Mouse (Mus musculus) C2C12 (cell line): ENCODE measurements around the gene Ankfn1. TPM values are rescaled to one million over a fixed set of nuclear protein-coding genes. Genes with fewer than 3 reads are reported as not detected.

Source experiments
- H3K27me3 ChIP-seq: one replicate; pipeline ENCODE4 v1.6.1; 2011; ENCODE audit not compliant: control insufficient read depth, insufficient read depth, insufficient read length
- H3K36me3 ChIP-seq: one replicate; pipeline ENCODE4 v1.6.1; 2011; ENCODE audit not compliant: control insufficient read depth, insufficient read depth
- H3K4me3 ChIP-seq: one replicate; pipeline ENCODE4 v1.5.1; 2011; ENCODE audit warnings: mild to moderate bottlenecking, control low read depth; ENCODE audit not compliant: poor library complexity, insufficient read depth, severe bottlenecking
- H3K79me2 ChIP-seq: one replicate; pipeline ENCODE4 v1.6.1; 2011; ENCODE audit not compliant: control insufficient read depth, insufficient read depth
- H3K79me3 ChIP-seq: one replicate; pipeline ENCODE4 v1.6.1; 2011; ENCODE audit warnings: low read depth, control low read depth
- H3ac ChIP-seq: one replicate; pipeline ENCODE3; 2011; ENCODE audit warnings: low read depth; ENCODE audit not compliant: control insufficient read depth, insufficient read length
- CEBPB ChIP-seq: IDR thresholded peaks from one replicate; pipeline ENCODE4 v1.6.1; 2011; ENCODE audit warnings: low read depth, mild to moderate bottlenecking, control low read depth, moderate library complexity
- CTCF ChIP-seq: IDR thresholded peaks from one replicate; pipeline ENCODE4 v1.5.1; 2011; ENCODE audit not compliant: control insufficient read depth, insufficient read depth, insufficient read length
- FOSL1 ChIP-seq: IDR thresholded peaks from one replicate; pipeline ENCODE4 v1.8.0; 2011; ENCODE audit warnings: mild to moderate bottlenecking, low read length; ENCODE audit not compliant: poor library complexity, insufficient read depth, severe bottlenecking
- MAX ChIP-seq: IDR thresholded peaks from one replicate; pipeline ENCODE4 v1.6.1; 2011; ENCODE audit warnings: mild to moderate bottlenecking, control low read depth
- MYOD1 ChIP-seq: IDR thresholded peaks from one replicate; pipeline ENCODE4 v1.6.1; 2011; ENCODE audit warnings: low read depth; ENCODE audit not compliant: control insufficient read depth, insufficient read length
- MYOG ChIP-seq: IDR thresholded peaks from one replicate; pipeline ENCODE4 v1.6.1; 2011; ENCODE audit not compliant: control insufficient read depth, insufficient read length; ENCODE audit errors: extremely low read depth
- USF1 ChIP-seq: IDR thresholded peaks from one replicate; pipeline ENCODE4 v1.6.1; 2011; ENCODE audit warnings: low read depth, mild to moderate bottlenecking, control low read depth, moderate library complexity
- polyA plus RNA-seq: library from polyadenylated mRNA; unstranded; fragments of >200 nt; fragmentation: generic; extraction: Trizol; gene quantifications from one replicate; pipeline ENCODE4 v1.2.1, GENCODE M21; 2012; ENCODE audit warnings: missing spikeins

The Ankfn1 gene
- polyA plus RNA-seq, 1 experiment, result not detected

DNA sequence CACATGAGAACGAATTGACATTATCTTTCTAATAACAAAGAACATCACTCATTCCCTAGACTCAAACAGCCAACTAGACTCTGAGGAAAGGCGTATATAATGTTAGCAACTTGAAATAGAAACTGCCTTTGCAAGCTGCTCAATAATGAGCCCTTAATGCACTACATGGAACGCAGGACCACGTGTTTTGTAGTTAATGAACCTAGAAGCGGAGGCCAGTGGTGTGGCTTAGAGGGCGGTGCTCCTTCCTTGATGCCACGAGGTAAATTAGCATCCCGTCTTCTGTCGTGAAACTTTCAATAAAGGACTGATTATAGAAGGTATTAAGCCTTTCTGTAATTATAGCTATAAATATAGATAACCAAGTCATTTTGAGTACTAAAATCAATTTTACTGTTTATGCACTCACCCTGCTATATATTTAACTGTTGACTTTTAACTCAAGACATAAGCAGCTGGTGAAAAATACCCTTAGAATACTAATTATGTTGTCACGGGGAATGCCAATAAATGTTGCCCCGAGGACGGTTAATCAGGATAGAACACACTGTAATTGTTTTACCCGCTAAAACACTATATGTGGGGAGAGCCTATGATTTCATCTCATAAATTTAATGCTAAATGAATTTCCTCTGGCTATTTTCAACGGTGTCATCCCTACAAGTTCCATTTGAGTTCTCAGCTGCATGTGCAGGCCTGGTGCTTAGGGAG, 112.1 kb downstream of the Ankfn1 start:
- Histone ChIP-seq H3K79me3 (no peaks in the 10 kb centered on the region), H3K36me3 (no peaks in the 10 kb centered on the region), H3K79me2 (no peaks in the 10 kb centered on the region), H3K4me3 (no peak overlapping the region), H3K27me3 (no peaks in the 10 kb centered on the region), H3ac (no peak overlapping the region)
- no peak for TF ChIP-seq USF1

DNA sequence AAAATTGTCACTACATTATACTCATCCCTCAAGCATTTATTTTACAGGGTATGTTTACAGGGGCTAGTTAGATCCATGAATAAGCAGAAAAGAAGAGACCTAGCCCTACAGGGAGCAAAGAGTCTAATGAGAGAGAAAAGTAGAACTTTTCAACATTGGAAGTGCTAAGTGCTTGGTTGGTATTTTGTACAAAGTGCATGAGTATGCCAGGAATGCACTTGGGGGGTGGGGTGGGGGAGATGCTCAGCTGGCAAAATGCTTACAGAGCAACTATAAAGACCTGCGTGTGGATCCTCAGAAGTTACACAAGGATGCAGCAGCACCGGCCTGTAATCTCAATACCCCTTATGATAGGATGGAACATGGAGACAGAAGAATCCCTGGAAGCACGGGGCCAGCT, 118.4 kb downstream of the Ankfn1 start:
- H3K4me3 ChIP-seq, result no peak overlapping the region
- no peak overlapping the region for H3ac ChIP-seq
- no peak for TF ChIP-seq CTCF
- no peak for TF ChIP-seq MYOG
- no peak for TF ChIP-seq CEBPB
- no peak for TF ChIP-seq MYOD1
- no peak for TF ChIP-seq MAX
- no peak for TF ChIP-seq USF1
- no peak for TF ChIP-seq FOSL1
- no peaks in the 10 kb centered on the region for H3K79me2 ChIP-seq
- no peaks in the 10 kb centered on the region for H3K36me3 ChIP-seq
- no peaks in the 10 kb centered on the region for H3K79me3 ChIP-seq
- no peaks in the 10 kb centered on the region for H3K27me3 ChIP-seq

DNA sequence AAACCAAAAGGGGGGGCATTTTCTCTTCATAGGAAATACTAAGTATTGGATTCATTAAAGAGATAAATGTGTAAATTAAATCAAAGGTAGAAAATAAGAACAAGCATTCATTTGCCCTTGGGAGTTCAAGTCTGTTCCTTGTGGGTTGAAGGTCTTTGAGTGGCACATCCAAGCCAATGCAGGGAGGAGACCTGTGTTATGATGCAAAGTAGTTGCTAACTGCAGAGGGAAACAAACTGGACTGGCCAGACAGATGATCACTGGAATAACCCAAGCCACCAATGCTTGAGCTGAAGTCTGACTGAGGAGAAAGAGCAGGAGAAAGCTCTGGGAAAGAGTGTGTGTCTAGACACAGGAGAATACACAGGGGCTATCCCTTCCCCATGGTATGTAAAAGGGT, 120.9 kb downstream of the Ankfn1 start:
- H3K36me3 ChIP-seq, result no peaks in the 10 kb centered on the region
- H3K27me3 ChIP-seq, result no peaks in the 10 kb centered on the region
- no peak overlapping the region for H3K4me3 ChIP-seq
- no peak overlapping the region for H3ac ChIP-seq
- TF ChIP-seq MYOG (no peak), CTCF (no peak), USF1 (no peak), CEBPB (no peak), MYOD1 (no peak), MAX (no peak), FOSL1 (no peak)
- no peaks in the 10 kb centered on the region for H3K79me2 ChIP-seq
- H3K79me3 ChIP-seq, result no peaks in the 10 kb centered on the region

DNA sequence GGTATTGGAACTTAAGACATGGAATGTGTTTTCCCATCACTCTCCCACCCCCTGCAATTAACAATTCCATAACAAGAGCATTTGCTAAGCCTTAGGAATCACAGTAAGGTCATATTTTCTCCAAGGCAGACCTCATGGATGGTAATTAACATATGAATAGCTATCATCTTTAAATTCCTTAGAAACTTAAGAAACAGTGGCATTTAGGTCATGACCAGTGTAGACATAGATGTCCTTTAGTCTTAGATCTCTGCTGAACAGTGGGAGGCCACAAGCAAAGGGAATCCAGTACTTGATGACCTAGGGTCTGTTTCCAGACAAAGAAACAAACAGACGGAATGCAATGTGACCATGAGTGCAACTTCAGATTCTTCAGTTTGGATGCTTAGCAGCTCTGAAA, 141.7 kb downstream of the Ankfn1 start:
- Histone ChIP-seq H3K36me3 (no peaks in the 10 kb centered on the region), H3K27me3 (no peaks in the 10 kb centered on the region), H3K79me2 (no peaks in the 10 kb centered on the region), H3ac (no peak overlapping the region), H3K4me3 (no peak overlapping the region), H3K79me3 (no peaks in the 10 kb centered on the region)
- TF ChIP-seq CEBPB, result no peak
- no peak for TF ChIP-seq MAX

DNA sequence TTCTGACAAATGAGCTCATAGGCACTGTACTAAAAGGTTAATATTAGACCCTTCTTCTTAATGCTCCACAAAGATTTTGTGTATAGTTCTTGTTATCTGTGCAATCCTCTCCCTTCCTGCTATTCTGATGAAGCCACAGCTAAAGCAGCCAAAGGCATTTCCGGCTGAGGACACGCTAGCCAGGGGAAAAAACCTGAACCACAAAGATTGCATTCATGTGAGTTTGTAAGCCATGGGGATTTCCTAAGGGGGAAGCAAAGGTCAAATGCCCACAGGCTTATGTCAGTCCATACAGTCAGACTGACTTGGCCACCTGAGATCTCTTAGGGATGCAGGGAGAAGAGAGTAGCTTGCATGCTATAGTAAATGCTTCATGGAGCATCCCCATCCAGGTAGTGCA, 146.1 kb downstream of the Ankfn1 start:
- TF ChIP-seq USF1 (no peak), MYOG (no peak), FOSL1 (no peak), CEBPB (no peak), MYOD1 (no peak), MAX (no peak), CTCF (no peak)
- no peaks in the 10 kb centered on the region for H3K79me2 ChIP-seq
- no peaks in the 10 kb centered on the region for H3K79me3 ChIP-seq
- no peak overlapping the region for H3ac ChIP-seq
- no peak overlapping the region for H3K4me3 ChIP-seq
- H3K27me3 ChIP-seq, result no peaks in the 10 kb centered on the region
- no peaks in the 10 kb centered on the region for H3K36me3 ChIP-seq

DNA sequence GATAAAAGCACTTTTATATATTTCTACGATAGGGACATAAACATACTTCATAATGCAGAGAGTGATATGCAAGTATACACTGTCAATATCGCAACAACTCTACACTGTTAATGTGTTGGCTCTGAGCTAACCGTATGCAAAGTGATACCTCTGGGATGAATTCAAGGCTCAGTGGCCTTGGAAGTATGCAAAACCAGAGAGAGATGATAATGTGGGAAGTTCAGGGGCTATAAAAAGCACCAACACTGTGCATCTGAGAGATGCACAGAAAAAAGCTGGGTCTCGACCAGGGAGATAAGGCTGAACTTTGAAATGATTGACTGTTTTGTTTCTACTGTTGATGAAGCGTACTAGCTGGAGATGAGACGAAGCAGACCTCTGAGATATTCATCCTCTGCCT, 148.9 kb downstream of the Ankfn1 start:
- no peaks in the 10 kb centered on the region for H3K79me2 ChIP-seq
- no peaks in the 10 kb centered on the region for H3K27me3 ChIP-seq
- TF ChIP-seq CEBPB (no peak), MYOD1 (no peak), MAX (no peak), MYOG (no peak), USF1 (no peak), FOSL1 (no peak)
- no peaks in the 10 kb centered on the region for H3K79me3 ChIP-seq
- H3ac ChIP-seq, result no peak overlapping the region
- H3K4me3 ChIP-seq, result no peak overlapping the region
- no peaks in the 10 kb centered on the region for H3K36me3 ChIP-seq
